Mouse (Mus musculus) lung, postnatal 0 days (tissue): ENCODE measurements around the gene Gm15217.

Source experiments
- CTCF ChIP-seq: IDR thresholded peaks from 2 replicates; pipeline ENCODE4 v1.5.1; 2016; ENCODE audit warnings: antibody characterized with exemption, mild to moderate bottlenecking
- EP300 ChIP-seq: IDR thresholded peaks from 2 replicates; pipeline ENCODE4 v1.6.1; 2016; ENCODE audit warnings: antibody characterized with exemption, mild to moderate bottlenecking, control low read depth

DNA sequence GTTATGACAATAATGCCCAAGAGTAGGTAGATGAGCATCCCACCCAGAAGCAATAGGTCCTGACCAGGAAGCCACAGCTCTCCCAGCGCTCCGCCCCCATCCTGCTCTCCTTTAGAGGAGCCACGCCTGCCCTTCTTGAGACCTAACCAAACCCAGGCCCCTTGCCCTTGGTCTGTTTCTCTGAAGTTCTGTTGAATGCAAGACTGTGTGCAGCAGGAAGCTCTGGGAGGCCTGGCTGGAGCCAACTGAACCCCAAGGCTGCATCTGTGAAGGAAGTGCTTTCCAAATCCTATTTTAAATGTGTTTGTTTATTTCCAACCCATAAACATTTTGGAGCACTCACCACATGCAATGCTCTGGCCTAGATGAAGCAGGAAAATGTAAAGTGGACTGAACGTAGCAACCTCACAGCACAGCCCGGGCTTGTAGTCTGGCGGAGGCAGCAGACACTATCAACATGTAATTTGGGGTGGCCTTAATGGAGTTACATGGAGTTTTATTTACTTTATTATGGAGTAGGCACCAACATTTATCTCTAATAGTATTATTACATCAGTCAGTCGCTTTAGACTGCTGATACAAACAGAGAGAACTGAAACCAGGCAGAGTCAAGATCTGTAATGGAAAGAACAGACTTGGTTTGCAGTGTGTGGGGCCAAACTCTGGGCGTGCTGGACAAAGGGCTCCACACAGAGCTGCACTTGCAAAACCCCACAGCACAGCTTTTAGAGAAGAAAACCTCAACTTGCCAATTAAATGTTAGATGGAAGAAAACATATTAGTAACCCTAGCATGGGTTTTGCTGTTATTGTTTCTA, 45.6 kb upstream of the Gm15217 start:
- TF ChIP-seq CTCF (no peak), EP300 (no peak)
